Mouse (Mus musculus): Measurements from ENCODE around the gene Gm20479. TPM values are rescaled to one million over a fixed set of nuclear protein-coding genes. Genes with fewer than 3 reads are reported as not detected.

The Gm20479 gene
- polyA plus RNA-seq, 1 experiment from 2014 or later, result not detected

DNA sequence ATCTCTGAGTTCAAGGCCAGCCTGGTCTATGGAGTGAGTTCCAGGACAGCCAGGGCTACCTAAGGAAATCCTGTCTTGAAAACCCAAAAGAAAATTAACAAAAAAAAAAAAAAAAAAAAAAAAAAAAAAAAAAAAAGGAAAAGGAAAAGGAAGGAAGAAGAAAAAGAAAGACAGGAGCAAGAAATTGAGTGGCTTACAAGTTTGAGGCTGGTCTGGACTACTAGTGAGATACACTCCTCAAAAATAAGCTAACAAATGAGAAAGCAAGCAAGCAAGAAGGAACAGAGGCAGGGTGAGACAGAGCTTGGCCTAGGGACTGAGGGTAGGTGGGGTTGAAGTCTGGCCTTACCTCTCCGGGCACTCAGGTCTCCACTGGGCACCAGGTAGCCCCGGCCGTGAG lies 47.4 kb downstream of the Gm20479 start:
- peaks cover 35% of the 10 kb centered on the region for H3K27me3 ChIP-seq
- no peak for ATAC-seq (ENCODE audit: insufficient number of reproducible peaks, insufficient read depth, low FRiP score, low TSS enrichment, low read depth)
- H3K4me1 ChIP-seq (replicated peaks), result peaks cover 16% of the 10 kb centered on the region
- H3K4me2 ChIP-seq, result no peak overlapping the region
- H3K9ac ChIP-seq (replicated peaks), result no peak overlapping the region
- peaks cover 9% of the 10 kb centered on the region; the same call in 1 of the 2 replicates for H3K36me3 ChIP-seq
- WGBS, result 27% methylated on average over 3 of the region's 3 CpGs
- no peak overlapping the region for H3K27ac ChIP-seq
- no peak overlapping the region for H3K4me3 ChIP-seq (replicated peaks)
- peaks cover 17% of the 10 kb centered on the region for H3K9me3 ChIP-seq

DNA sequence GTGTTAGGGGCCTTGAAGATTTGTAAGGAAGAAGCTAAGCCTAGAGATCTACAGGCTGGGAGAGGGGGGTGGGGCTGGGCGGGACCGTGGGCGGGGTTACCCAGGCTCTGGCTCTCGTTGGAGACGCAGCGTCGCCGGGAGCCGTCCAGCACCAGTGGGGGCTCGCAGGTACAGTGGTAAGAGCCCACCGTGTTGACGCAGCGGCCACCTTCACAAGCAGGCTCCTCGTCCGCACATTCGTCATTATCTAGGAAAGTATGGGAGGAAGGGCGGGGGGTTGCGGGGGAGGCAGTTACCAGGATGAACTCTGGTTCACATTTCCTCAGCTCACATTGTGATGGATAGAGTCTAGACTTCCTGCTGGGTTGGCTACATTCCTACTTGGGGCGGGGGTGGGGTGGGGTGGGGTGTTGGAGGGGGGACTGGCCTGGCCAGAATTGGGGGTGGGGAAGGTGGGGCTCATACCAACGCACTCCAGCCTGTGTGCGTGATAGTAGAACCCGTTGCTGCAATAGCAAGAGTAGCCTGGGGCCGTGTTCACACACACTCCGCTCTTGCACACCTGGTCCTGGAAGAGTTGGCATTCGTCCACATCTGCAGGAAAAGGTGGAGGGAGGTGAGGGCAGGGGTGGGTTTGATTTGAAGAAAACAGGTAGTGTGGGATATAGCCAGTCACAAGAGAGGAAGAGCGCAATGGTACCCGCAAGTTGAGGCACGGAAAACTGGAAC lies 48.2 kb downstream of the Gm20479 start:
- peaks cover 5% of the 10 kb centered on the region; the same call in 1 of the 2 replicates for H3K36me3 ChIP-seq
- peaks cover 38% of the 10 kb centered on the region for H3K27me3 ChIP-seq
- 0 out of 2 replicates have a peak overlapping the region, but pooled peaks have one; percentile 27 for H3K9ac ChIP-seq (replicated peaks)
- no peak overlapping the region for H3K27ac ChIP-seq
- peaks cover 16% of the 10 kb centered on the region for H3K4me1 ChIP-seq (replicated peaks)
- peak overlapping the region; percentile 59 for H3K4me2 ChIP-seq
- peak overlapping the region; percentile 29 for H3K4me3 ChIP-seq (replicated peaks)
- WGBS, result 9% methylated on average over 28 of the region's 28 CpGs
- peaks cover 11% of the 10 kb centered on the region for H3K9me3 ChIP-seq
- ATAC-seq (ENCODE audit: insufficient number of reproducible peaks, insufficient read depth, low FRiP score, low TSS enrichment, low read depth), result 0 out of 2 replicates have a peak, but pooled peaks have one; percentile 11

DNA sequence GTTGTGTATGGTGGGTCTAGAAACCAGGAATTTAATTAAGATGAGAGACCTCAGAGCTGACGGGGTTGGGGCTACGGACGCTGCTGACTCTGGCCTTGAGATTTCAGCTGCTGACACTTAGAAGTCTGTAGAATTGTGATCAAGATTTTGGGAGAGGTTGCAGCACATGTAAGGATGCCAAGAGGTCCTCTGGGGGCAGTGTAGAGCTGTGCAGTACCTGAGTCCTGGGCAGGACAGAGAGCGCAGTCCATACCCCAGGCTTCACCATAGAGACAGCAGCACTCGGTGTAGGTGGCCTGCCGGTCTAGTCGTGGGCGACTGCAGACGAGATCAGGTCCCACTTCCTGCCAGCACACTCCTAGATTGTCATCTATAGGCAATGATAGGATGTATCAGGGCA lies 49.7 kb downstream of the Gm20479 start:
- H3K4me1 ChIP-seq (replicated peaks), result peaks cover 16% of the 10 kb centered on the region
- ATAC-seq (ENCODE audit: insufficient number of reproducible peaks, insufficient read depth, low FRiP score, low TSS enrichment, low read depth), result no peak
- no peaks in the 10 kb centered on the region for H3K36me3 ChIP-seq
- H3K9me3 ChIP-seq, result no peaks in the 10 kb centered on the region
- no peak overlapping the region for H3K9ac ChIP-seq (replicated peaks)
- peaks cover 44% of the 10 kb centered on the region for H3K27me3 ChIP-seq
- 68% methylated on average over 9 of the region's 9 CpGs for WGBS
- H3K4me2 ChIP-seq, result no peak overlapping the region
- no peak overlapping the region for H3K27ac ChIP-seq
- H3K4me3 ChIP-seq (replicated peaks), result no peak overlapping the region

DNA sequence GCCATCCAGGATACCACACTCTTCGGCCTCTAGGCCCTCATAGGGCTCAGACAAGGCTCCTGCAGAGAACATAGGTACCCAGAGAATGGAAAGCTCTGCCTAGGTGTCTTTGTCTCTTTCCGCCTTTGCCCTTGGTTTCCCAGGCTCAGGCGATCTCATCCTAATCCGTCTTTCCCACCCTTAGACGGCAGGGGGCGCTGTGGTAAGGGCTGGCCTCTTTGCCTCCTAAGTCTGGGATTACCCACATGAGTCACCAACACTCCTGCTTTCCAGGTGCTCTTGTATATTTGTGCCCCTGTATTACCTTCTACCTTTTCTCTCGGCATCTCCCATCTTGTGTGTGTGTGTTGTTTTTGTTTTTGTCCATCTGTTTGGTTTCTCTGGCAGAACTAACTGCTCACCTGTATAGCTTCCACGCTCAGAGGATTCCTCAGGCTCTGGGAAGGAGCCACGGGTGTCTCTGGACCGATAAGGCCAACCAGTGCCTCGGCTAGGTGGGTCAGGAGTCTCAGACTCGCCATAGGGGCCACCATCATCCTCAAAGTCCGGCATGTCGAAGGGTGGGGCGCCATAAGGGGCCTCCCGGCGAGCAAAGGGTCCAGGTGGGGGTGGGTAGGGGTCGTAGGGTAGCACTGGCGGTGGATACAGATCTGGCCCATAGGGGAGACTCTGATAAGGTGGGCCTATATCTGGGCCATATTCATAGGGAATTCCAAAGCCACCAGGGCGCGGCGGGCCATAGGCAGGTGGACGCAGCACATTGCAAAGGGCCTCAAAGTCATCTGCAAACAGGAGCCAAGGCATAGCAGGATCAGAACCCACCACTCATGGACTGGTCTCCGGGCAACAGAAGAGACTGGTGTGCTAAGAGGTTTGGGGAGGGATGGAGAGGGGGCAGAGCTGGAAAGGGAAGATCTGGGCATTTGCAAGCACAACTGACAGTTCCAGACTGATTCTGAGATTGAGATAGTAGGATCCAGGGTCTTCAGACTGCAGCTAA lies 50.8 kb downstream of the Gm20479 start:
- H3K9me3 ChIP-seq, result no peaks in the 10 kb centered on the region
- no peak overlapping the region for H3K9ac ChIP-seq (replicated peaks)
- no peak for ATAC-seq (ENCODE audit: insufficient number of reproducible peaks, insufficient read depth, low FRiP score, low TSS enrichment, low read depth)
- H3K4me3 ChIP-seq (replicated peaks), result no peak overlapping the region
- peaks cover 42% of the 10 kb centered on the region for H3K27me3 ChIP-seq
- no peaks in the 10 kb centered on the region for H3K36me3 ChIP-seq
- H3K4me1 ChIP-seq (replicated peaks), result peaks cover 16% of the 10 kb centered on the region
- 76% methylated on average over 24 of the region's 24 CpGs for WGBS
- H3K4me2 ChIP-seq, result no peak overlapping the region
- no peak overlapping the region for H3K27ac ChIP-seq

DNA sequence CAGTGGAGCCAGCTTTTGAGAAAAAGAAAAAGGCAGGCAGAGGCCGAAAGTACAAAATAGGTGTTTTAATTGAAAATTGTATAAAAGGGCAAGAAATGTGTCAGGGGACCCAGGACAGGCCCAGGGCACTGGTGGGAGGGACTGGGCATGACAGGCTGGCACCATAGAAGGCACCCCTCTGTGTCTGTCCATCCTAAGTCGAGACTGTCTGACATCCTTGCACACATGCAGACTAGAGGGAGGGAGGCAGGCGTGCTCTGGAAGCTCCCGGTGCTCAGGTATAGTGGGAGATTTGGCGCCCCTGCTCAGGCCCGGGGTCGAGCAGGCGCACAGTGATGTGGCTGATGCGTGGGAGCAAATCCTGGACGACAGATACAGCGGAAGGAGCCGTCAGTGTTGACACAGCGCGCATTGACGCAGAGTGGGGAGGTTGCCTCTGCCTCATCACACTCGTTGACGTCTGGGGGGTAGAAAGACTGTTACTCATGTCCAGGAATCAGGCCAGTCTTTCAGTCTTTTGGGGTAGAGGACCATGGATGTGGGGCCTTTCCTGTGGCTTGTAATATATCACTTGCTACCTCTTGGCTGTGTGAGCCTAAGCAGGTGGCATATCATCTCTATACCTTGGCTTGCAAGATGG lies 52.0 kb downstream of the Gm20479 start:
- 86% methylated on average over 17 of the region's 17 CpGs for WGBS
- no peak overlapping the region for H3K4me2 ChIP-seq

More for the DNA sequence above, 52.0 kb downstream of the Gm20479 start:
- Histone ChIP-seq H3K9me3 (no peaks in the 10 kb centered on the region), H3K4me3 (replicated peaks) (no peak overlapping the region), H3K36me3 (no peaks in the 10 kb centered on the region), H3K27ac (no peak overlapping the region), H3K9ac (replicated peaks) (no peak overlapping the region), H3K4me1 (replicated peaks) (peaks cover 11% of the 10 kb centered on the region; the same call in 1 of the 2 replicates), H3K27me3 (peaks cover 31% of the 10 kb centered on the region)
- ATAC-seq (ENCODE audit: insufficient number of reproducible peaks, insufficient read depth, low FRiP score, low TSS enrichment, low read depth), result no peak

Other genes starting within 250 kb of the Gm20479 start
- not detected in 2 replicates for gene Cyp2f2, start 237.5 kb downstream of the Gm20479 start, polyA plus RNA-seq (2016; fragmentation: Nextera tagmentation; extraction: Ambion mirVana)
- not detected in 2 replicates for gene Cyp2t4, start 203.7 kb downstream of the Gm20479 start, polyA plus RNA-seq (2016; fragmentation: Nextera tagmentation; extraction: Ambion mirVana)
- 87.3 and 88.9 TPM in 2 replicates for gene Egln2, start 190.6 kb downstream of the Gm20479 start, polyA plus RNA-seq (2016; fragmentation: Nextera tagmentation; extraction: Ambion mirVana)
- 59.8 and 60.0 TPM in 2 replicates for gene Rab4b, start 178.5 kb downstream of the Gm20479 start, polyA plus RNA-seq (2016; fragmentation: Nextera tagmentation; extraction: Ambion mirVana)
- 0.61 and 1.5 TPM in 2 replicates for gene Gm21983, start 176.3 kb downstream of the Gm20479 start, polyA plus RNA-seq (2016; fragmentation: Nextera tagmentation; extraction: Ambion mirVana)
- gene Mia, start 176.3 kb downstream of the Gm20479 start, polyA plus RNA-seq (2016; fragmentation: Nextera tagmentation; extraction: Ambion mirVana), result 23.8 and 42.8 TPM in 2 replicates
- gene BC024978, start 161.6 kb downstream of the Gm20479 start, polyA plus RNA-seq (2016; fragmentation: Nextera tagmentation; extraction: Ambion mirVana), result 4.0 and 4.1 TPM in 2 replicates
- gene Snrpa, start 161.1 kb downstream of the Gm20479 start, polyA plus RNA-seq (2016; fragmentation: Nextera tagmentation; extraction: Ambion mirVana), result 294 and 321 TPM in 2 replicates
- 9.3 and 9.5 TPM in 2 replicates for gene Itpkc, start 128.8 kb downstream of the Gm20479 start, polyA plus RNA-seq (2016; fragmentation: Nextera tagmentation; extraction: Ambion mirVana)
- 15.7 and 16.6 TPM in 2 replicates for gene Coq8b, start 124.4 kb downstream of the Gm20479 start, polyA plus RNA-seq (2016; fragmentation: Nextera tagmentation; extraction: Ambion mirVana)
- 25.3 and 26.5 TPM in 2 replicates for gene Numbl, start 99.0 kb downstream of the Gm20479 start, polyA plus RNA-seq (2016; fragmentation: Nextera tagmentation; extraction: Ambion mirVana)
- gene Ltbp4, start 19.7 kb downstream of the Gm20479 start, polyA plus RNA-seq (2016; fragmentation: Nextera tagmentation; extraction: Ambion mirVana), result 15.2 and 15.8 TPM in 2 replicates
- 59.5 and 59.9 TPM in 2 replicates for gene Shkbp1, start 1.4 kb downstream of the Gm20479 start, polyA plus RNA-seq (2016; fragmentation: Nextera tagmentation; extraction: Ambion mirVana)
- gene Sptbn4, start 90.3 kb upstream of the Gm20479 start, polyA plus RNA-seq (2016; fragmentation: Nextera tagmentation; extraction: Ambion mirVana), result 0.26 and 0.41 TPM in 2 replicates
- gene Blvrb, start 90.6 kb upstream of the Gm20479 start, polyA plus RNA-seq (2016; fragmentation: Nextera tagmentation; extraction: Ambion mirVana), result 34.1 and 38.8 TPM in 2 replicates
- gene Sertad3, start 116.3 kb upstream of the Gm20479 start, polyA plus RNA-seq (2016; fragmentation: Nextera tagmentation; extraction: Ambion mirVana), result 29.4 and 30.3 TPM in 2 replicates
- gene Sertad1, start 129.5 kb upstream of the Gm20479 start, polyA plus RNA-seq (2016; fragmentation: Nextera tagmentation; extraction: Ambion mirVana), result 29.4 and 30.4 TPM in 2 replicates
- gene Prx, start 141.9 kb upstream of the Gm20479 start, polyA plus RNA-seq (2016; fragmentation: Nextera tagmentation; extraction: Ambion mirVana), result 5.6 and 6.1 TPM in 2 replicates
- 0.60 and 0.97 TPM in 2 replicates for gene Hipk4, start 165.8 kb upstream of the Gm20479 start, polyA plus RNA-seq (2016; fragmentation: Nextera tagmentation; extraction: Ambion mirVana)
- 59.7 and 68.5 TPM in 2 replicates for gene Pld3, start 195.8 kb upstream of the Gm20479 start, polyA plus RNA-seq (2016; fragmentation: Nextera tagmentation; extraction: Ambion mirVana)
- 34.7 and 36.0 TPM in 2 replicates for gene 2310022A10Rik, start 195.8 kb upstream of the Gm20479 start, polyA plus RNA-seq (2016; fragmentation: Nextera tagmentation; extraction: Ambion mirVana)
- gene Akt2, start 234.1 kb upstream of the Gm20479 start, polyA plus RNA-seq (2016; fragmentation: Nextera tagmentation; extraction: Ambion mirVana), result 98.8 and 104 TPM in 2 replicates

Data from limb, embryonic 12.5 days (tissue).